Mouse (Mus musculus) forebrain, postnatal 0 days (tissue): ENCODE measurements at regions not wholly inside any gene's neighbourhood (a gene's known extent, or its start where the extent isn't known, plus 50 kb on each side); places are given as distances from the start of the nearest gene placed in this dataset.

Experiments used
- ATAC-seq: fragments of 200-750 bp; cut with Nextera tagmentation; 2 replicates; pipeline ENCODE4 v1.8.0; 2017; ENCODE audit warnings: mild to moderate bottlenecking, moderate library complexity
- DNase-seq: peaks from one replicate; pipeline ENCODE4 v3.0.0-alpha.2; 2015
- H3K27ac ChIP-seq: fragments of 300-500 bp; sonication (generic); 2 replicates; pipeline ENCODE4 v1.5.1; 2014; ENCODE audit warnings: low read depth, mild to moderate bottlenecking, antibody characterized with exemption, low read length, moderate library complexity, mixed read lengths
- H3K27me3 ChIP-seq: fragments of 300-500 bp; sonication (generic); 2 replicates; pipeline ENCODE4 v1.6.1; 2014; ENCODE audit warnings: mild to moderate bottlenecking, low read length, mixed read lengths; ENCODE audit not compliant: insufficient read depth
- H3K36me3 ChIP-seq: fragments of 300-500 bp; sonication (generic); 2 replicates; pipeline ENCODE4 v1.6.1; 2014; ENCODE audit warnings: mild to moderate bottlenecking, moderate library complexity; ENCODE audit not compliant: insufficient read depth
- H3K4me1 ChIP-seq: fragments of 300-500 bp; sonication (generic); 2 replicates; pipeline ENCODE4 v1.6.1; 2014; ENCODE audit warnings: antibody characterized with exemption; ENCODE audit not compliant: insufficient read depth
- H3K4me2 ChIP-seq: fragments of 300-500 bp; sonication (generic); 2 replicates; pipeline ENCODE4 v1.6.1; 2014; ENCODE audit warnings: low read depth, mild to moderate bottlenecking, moderate library complexity
- H3K4me3 ChIP-seq: fragments of 300-500 bp; sonication (generic); 2 replicates; pipeline ENCODE4 v1.5.1; 2014; ENCODE audit warnings: low read depth, low read length, mixed read lengths
- H3K9ac ChIP-seq: fragments of 300-500 bp; sonication (generic); 2 replicates; pipeline ENCODE4 v1.6.1; 2014; ENCODE audit warnings: mild to moderate bottlenecking
- H3K9me3 ChIP-seq: fragments of 300-500 bp; sonication (generic); 2 replicates; pipeline ENCODE4 v1.6.1; 2016; ENCODE audit warnings: low read length
- CTCF ChIP-seq: sonication (generic); IDR thresholded peaks from 2 replicates; pipeline ENCODE4 v1.5.1; 2016; ENCODE audit warnings: antibody characterized with exemption, control low read depth, low read depth
- WGBS: fragments of 180-500 bp; shearing (Covaris S2); extraction: QIAGEN DNeasy Blood & Tissue Kit; methylation state at CpG from one replicate; pipeline ENCODE4 v1.1.7; 2014; 5-methylcytosine and 5-hydroxymethylcytosine counted together

GRCm38 (mm10) chr9:100266528-100267387 lies 219.8 kb downstream of the Il20rb start:
- Histone ChIP-seq H3K36me3 (no peaks in the 10 kb centered on the region), H3K4me2 (peak overlapping the region; percentile 17; the same call in 1 of the 2 replicates), H3K4me3 (no peak overlapping the region), H3K27me3 (peaks cover 20% of the 10 kb centered on the region), H3K27ac (no peak overlapping the region), H3K9me3 (no peaks in the 10 kb centered on the region), H3K9ac (no peak overlapping the region), H3K4me1 (no peaks in the 10 kb centered on the region; the same call in 1 of the 2 replicates)
- no peak for ATAC-seq
- 5% methylated on average over 16 of the region's 16 CpGs for WGBS
- peak; percentile 30 for DNase-seq
- no peak for TF ChIP-seq CTCF

GRCm38 (mm10) chr9:100252409-100252808 lies 234.2 kb downstream of the Il20rb start:
- H3K4me3 ChIP-seq, result no peak overlapping the region
- H3K27me3 ChIP-seq, result no peaks in the 10 kb centered on the region
- no peak overlapping the region for H3K4me2 ChIP-seq
- H3K4me1 ChIP-seq, result no peaks in the 10 kb centered on the region
- no peak for TF ChIP-seq CTCF
- DNase-seq (no peak), ATAC-seq (no peak)
- H3K9me3 ChIP-seq, result no peaks in the 10 kb centered on the region
- no peak overlapping the region for H3K27ac ChIP-seq
- WGBS, result 83% methylated on average over 10 of the region's 10 CpGs
- no peak overlapping the region for H3K9ac ChIP-seq
- no peaks in the 10 kb centered on the region for H3K36me3 ChIP-seq
